Mouse (Mus musculus): ENCODE data around the gene Ccdc32. TPM values are rescaled to one million over a fixed set of nuclear protein-coding genes. Genes with fewer than 3 reads are reported as not detected.
A peak's percentile ranks its signal among the peaks of the same experiment; 100 is the strongest.

The Ccdc32 gene
- 30.4 and 30.6 TPM in 2 replicates for polyA plus RNA-seq (2015; fragmentation: Nextera tagmentation; extraction: Ambion mirVana)

GRCm38 (mm10) chr2:119028941-119029551 is at the start of gene Ccdc32:
TSS of gene Ccdc32 (minus strand) at chr2:119029393.
- Histone ChIP-seq H3K9ac (peak within 1 kb of the TSS; percentile 63), H3K36me3 (0 out of 2 replicates have a peak, but pooled peaks cover 3% of the 10 kb centered on the region), H3K27ac (peak within 1 kb of the TSS; percentile 71; the same call in 1 of the 2 replicates), H3K27me3 (replicated peaks) (no peaks in the 10 kb centered on the region), H3K4me3 (replicated peaks) (peak within 1 kb of the TSS; percentile 64), H3K9me3 (no peaks in the 10 kb centered on the region), H3K4me2 (replicated peaks) (peak within 1 kb of the TSS; percentile 72), H3K4me1 (replicated peaks) (peaks cover 8% of the 10 kb centered on the region)
- ATAC-seq: peak; percentile 97
- WGBS: under 1% methylated on average over 28 of the region's 28 CpGs

- no peaks in the 10 kb centered on the region for H3K27me3 ChIP-seq (replicated peaks)
- H3K36me3 ChIP-seq: 0 out of 2 replicates have a peak, but pooled peaks cover 5% of the 10 kb centered on the region
- H3K9me3 ChIP-seq: no peaks in the 10 kb centered on the region
- no peak overlapping the region for H3K4me2 ChIP-seq (replicated peaks)
- H3K9ac ChIP-seq: no peak overlapping the region
- no peak for ATAC-seq
- no peaks in the 10 kb centered on the region for H3K4me1 ChIP-seq (replicated peaks)
- H3K4me3 ChIP-seq (replicated peaks): no peak overlapping the region
- WGBS: 94% methylated on average over 4 of the region's 4 CpGs
- H3K27ac ChIP-seq: no peak overlapping the region
Measured at GRCm38 (mm10) chr2:119072397-119072796, 43.2 kb upstream of the Ccdc32 start.

DNA sequence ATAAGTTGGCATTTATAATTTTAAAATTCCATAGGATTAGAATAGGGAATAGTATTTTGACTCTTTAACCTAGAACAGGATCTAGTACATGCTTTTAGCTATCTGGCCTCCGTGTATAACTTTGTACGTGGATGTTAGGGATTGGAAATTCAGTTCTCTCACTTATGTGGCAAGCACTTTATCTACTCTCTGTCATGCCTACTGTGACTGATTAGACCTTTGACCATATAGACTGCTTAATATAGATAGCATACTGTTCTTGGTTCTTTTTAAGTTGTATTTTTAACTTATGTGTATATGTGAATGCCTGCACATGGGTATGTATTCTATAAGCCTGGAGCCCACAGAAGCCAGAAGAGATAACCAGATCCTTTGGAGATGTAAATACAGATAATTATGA is 30.9 kb upstream of the Ccdc32 start:
- Histone ChIP-seq H3K4me1 (replicated peaks) (no peaks in the 10 kb centered on the region), H3K9me3 (no peaks in the 10 kb centered on the region), H3K4me3 (replicated peaks) (no peak overlapping the region), H3K27ac (no peak overlapping the region), H3K4me2 (replicated peaks) (no peak overlapping the region), H3K9ac (no peak overlapping the region), H3K36me3 (peaks cover 3% of the 10 kb centered on the region; the same call in 1 of the 2 replicates), H3K27me3 (replicated peaks) (no peaks in the 10 kb centered on the region)
- no peak for ATAC-seq
- WGBS: 92% methylated on average over 2 of the region's 2 CpGs

GRCm38 (mm10) chr2:119050132-119050650 is 21.0 kb upstream of the Ccdc32 start:
- WGBS: 86% methylated on average over 4 of the region's 4 CpGs
- H3K9me3 ChIP-seq: no peaks in the 10 kb centered on the region

DNA sequence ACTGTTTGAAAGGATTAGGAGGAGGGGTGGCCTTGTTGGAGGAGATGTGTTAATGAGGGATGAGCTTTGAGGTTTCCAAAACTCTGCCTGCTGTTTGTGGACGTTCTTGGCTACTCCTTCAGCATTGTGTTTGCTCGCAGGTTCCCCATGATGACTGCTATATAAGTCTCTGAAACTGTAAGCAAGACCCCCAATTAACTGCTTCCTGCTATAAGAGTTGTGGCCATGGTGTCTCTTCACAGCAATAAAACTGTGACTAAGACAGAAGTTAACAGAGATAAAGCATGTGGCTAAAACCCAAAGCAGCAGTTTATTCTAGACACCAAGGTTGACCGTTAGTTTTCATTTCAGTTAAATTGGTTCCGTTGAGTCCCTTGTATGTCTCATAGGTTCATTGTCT is 18.7 kb upstream of the Ccdc32 start:
- Histone ChIP-seq H3K4me2 (replicated peaks) (peak overlapping the region; percentile 64), H3K4me3 (replicated peaks) (peak overlapping the region; percentile 63), H3K36me3 (0 out of 2 replicates have a peak, but pooled peaks cover 2% of the 10 kb centered on the region), H3K9ac (peak overlapping the region; percentile 53), H3K27me3 (replicated peaks) (no peaks in the 10 kb centered on the region), H3K4me1 (replicated peaks) (no peaks in the 10 kb centered on the region), H3K27ac (no peak overlapping the region), H3K9me3 (no peaks in the 10 kb centered on the region)
- ATAC-seq: no peak
- WGBS: 18% methylated on average over 4 of the region's 4 CpGs

More at GRCm38 (mm10) chr2:119050132-119050650, 21.0 kb upstream of the Ccdc32 start:
- Histone ChIP-seq H3K4me1 (replicated peaks) (no peaks in the 10 kb centered on the region), H3K4me2 (replicated peaks) (no peak overlapping the region), H3K27ac (no peak overlapping the region), H3K36me3 (0 out of 2 replicates have a peak, but pooled peaks cover 2% of the 10 kb centered on the region), H3K4me3 (replicated peaks) (no peak overlapping the region), H3K9ac (no peak overlapping the region), H3K27me3 (replicated peaks) (no peaks in the 10 kb centered on the region)
- ATAC-seq: no peak

DNA sequence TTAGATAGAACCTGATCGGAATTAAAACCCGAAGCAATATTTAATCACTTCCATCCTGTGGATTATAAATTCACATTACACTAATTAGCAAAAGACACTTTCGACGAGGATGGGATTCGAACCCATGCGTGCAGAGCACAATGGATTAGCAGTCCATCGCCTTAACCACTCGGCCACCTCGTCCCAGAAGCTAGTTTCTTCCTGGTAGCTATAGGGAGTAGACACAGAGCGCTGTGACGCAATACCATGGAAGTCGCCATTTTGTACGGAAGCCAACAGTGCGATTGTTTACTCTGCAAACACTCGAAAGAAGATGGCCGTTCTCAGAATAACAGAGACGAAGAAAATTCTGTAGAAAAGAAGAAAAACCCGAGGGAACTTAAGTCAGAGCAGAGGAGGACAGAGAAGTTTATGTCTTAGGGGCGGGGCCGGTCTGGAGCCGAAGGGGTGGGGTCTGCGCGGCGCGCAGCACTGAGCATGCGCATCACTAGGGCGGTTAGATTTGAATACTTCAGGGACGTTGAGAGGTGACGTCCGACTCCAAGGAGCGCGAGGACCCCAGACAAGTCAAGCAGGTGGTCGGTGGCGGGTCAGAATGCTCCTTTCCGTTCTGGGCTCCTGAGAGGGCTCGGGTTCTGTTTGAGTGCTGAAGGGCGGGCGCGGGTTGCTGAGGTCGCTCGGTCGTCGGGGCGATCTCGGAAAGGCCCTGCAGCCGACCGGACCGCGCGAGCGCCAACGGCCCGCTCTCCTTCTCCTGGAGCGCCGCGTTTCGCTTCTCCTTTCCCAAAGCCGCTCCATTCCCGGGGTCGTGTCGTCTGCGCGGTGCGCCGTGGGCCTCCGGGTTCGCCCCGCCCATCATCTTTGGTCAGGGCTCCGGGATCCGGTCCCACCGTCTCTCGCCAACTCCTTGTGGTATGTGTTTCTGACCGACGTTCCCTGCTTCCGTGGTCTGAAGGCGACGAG is 17.7 kb upstream of the Ccdc32 start, which contains the start of gene Knl1:
Gene Knl1, plus strand, starts transcription at position 471 of the 963 bp plus-strand sequence.
- Histone ChIP-seq H3K9ac (peak within 1 kb of the TSS; percentile 53), H3K4me1 (replicated peaks) (no peaks in the 10 kb centered on the region), H3K4me3 (replicated peaks) (peak within 1 kb of the TSS; percentile 63), H3K27ac (peak within 1 kb of the TSS; percentile 69), H3K27me3 (replicated peaks) (no peaks in the 10 kb centered on the region), H3K4me2 (replicated peaks) (peak within 1 kb of the TSS; percentile 64), H3K36me3 (no peaks in the 10 kb centered on the region), H3K9me3 (no peaks in the 10 kb centered on the region)
- under 1% methylated on average over 77 of the region's 77 CpGs for WGBS
- peak; percentile 98 for ATAC-seq

- ATAC-seq: no peak
- Histone ChIP-seq H3K36me3 (no peaks in the 10 kb centered on the region), H3K4me1 (replicated peaks) (no peaks in the 10 kb centered on the region), H3K4me2 (replicated peaks) (no peak overlapping the region), H3K27ac (no peak overlapping the region), H3K9me3 (no peaks in the 10 kb centered on the region), H3K27me3 (replicated peaks) (no peaks in the 10 kb centered on the region), H3K9ac (no peak overlapping the region), H3K4me3 (replicated peaks) (no peak overlapping the region)
- WGBS: 75% methylated on average over 2 of the region's 2 CpGs
Measured at GRCm38 (mm10) chr2:119045163-119045562, 16.0 kb upstream of the Ccdc32 start.

DNA sequence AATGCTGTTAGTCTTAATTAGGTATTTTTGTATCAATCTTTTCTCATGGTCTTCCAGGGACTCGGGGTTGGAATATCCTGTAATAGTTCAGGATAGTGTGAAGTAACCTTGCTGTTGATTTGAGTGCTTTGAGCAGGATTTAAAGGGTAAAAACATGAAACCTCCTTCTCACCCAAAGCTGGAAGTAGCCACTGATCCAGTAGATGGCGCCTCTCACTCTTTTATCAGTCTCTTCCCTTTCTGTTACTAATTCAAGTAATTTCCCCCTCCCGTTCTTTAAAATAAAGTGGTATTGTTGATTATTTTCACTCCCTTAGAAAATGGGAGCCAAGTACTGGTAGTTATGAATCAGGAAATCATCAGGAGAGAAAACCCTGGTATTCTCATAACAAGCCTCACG is 11.7 kb upstream of the Ccdc32 start:
- WGBS: 45% methylated on average over 4 of the region's 4 CpGs
- Histone ChIP-seq H3K27ac (no peak overlapping the region), H3K27me3 (replicated peaks) (no peaks in the 10 kb centered on the region), H3K9me3 (no peaks in the 10 kb centered on the region), H3K4me3 (replicated peaks) (no peak overlapping the region), H3K4me1 (replicated peaks) (no peaks in the 10 kb centered on the region), H3K9ac (no peak overlapping the region), H3K4me2 (replicated peaks) (no peak overlapping the region), H3K36me3 (peaks cover 10% of the 10 kb centered on the region)
- no peak for ATAC-seq

DNA sequence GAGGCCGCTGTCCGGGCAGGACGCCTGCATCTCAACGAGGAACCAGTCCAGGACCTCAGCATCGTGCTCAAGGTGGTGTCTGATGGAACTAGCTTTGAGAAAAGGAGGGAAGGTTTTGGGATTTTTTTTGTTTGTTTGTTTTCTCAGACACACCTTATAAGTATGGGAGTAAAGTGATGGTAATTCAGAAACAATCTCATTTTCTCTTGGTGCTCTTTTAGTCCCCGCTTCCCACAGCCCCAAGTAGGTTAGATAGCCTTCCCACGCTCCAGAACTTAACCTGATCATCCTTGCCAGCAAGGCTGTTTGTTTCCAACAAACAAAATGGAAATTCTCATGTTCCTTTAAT is 6.2 kb upstream of the Ccdc32 start:
- Histone ChIP-seq H3K9me3 (no peaks in the 10 kb centered on the region), H3K9ac (peak overlapping the region; percentile 85), H3K27ac (peak overlapping the region; percentile 93), H3K27me3 (replicated peaks) (no peaks in the 10 kb centered on the region), H3K4me2 (replicated peaks) (peak overlapping the region; percentile 79), H3K4me1 (replicated peaks) (peaks cover 6% of the 10 kb centered on the region; the same call in 1 of the 2 replicates), H3K36me3 (peaks cover 10% of the 10 kb centered on the region), H3K4me3 (replicated peaks) (peak overlapping the region; percentile 97)
- no peak for ATAC-seq
- 9% methylated on average over 7 of the region's 7 CpGs for WGBS

GRCm38 (mm10) chr2:119034656-119035396 is 5.6 kb upstream of the Ccdc32 start, which contains the start of gene Rpusd2:
TSS of gene Rpusd2 (plus strand) at chr2:119034790.
- Histone ChIP-seq H3K9ac (peak within 1 kb of the TSS; percentile 85), H3K4me2 (replicated peaks) (peak within 1 kb of the TSS; percentile 79), H3K4me1 (replicated peaks) (peaks cover 6% of the 10 kb centered on the region; the same call in 1 of the 2 replicates), H3K27ac (peak within 1 kb of the TSS; percentile 93), H3K36me3 (peaks cover 10% of the 10 kb centered on the region), H3K9me3 (no peaks in the 10 kb centered on the region), H3K27me3 (replicated peaks) (no peaks in the 10 kb centered on the region), H3K4me3 (replicated peaks) (peak within 1 kb of the TSS; percentile 97)
- under 1% methylated on average over 49 of the region's 49 CpGs for WGBS
- ATAC-seq: peak; percentile 95

GRCm38 (mm10) chr2:119032191-119032590 is 3.0 kb upstream of the Ccdc32 start:
- Histone ChIP-seq H3K9me3 (no peaks in the 10 kb centered on the region), H3K27ac (no peak overlapping the region), H3K9ac (no peak overlapping the region), H3K27me3 (replicated peaks) (no peaks in the 10 kb centered on the region), H3K36me3 (no peaks in the 10 kb centered on the region), H3K4me2 (replicated peaks) (no peak overlapping the region), H3K4me3 (replicated peaks) (no peak overlapping the region), H3K4me1 (replicated peaks) (peaks cover 13% of the 10 kb centered on the region)
- no peak for ATAC-seq
- 59% methylated on average over 4 of the region's 4 CpGs for WGBS

Measured in intestine, embryonic 15.5 days (tissue).